Mouse (Mus musculus) kidney, postnatal 36 days (tissue): ENCODE results near the gene Akr1b10.
"Not testable (repeated sequence)": the region's sequence is repeated elsewhere in the genome, so short reads cannot be mapped to it uniquely, and the experiment has no call there.

ENCODE experiments used
- DNase-seq, 2 experiments: peaks; one replicate each; pipeline ENCODE4 v3.0.0; 2021 to 2022; ENCODE audit warnings: mixed read lengths in 2 of 2

Gene Akr1b10

DNA sequence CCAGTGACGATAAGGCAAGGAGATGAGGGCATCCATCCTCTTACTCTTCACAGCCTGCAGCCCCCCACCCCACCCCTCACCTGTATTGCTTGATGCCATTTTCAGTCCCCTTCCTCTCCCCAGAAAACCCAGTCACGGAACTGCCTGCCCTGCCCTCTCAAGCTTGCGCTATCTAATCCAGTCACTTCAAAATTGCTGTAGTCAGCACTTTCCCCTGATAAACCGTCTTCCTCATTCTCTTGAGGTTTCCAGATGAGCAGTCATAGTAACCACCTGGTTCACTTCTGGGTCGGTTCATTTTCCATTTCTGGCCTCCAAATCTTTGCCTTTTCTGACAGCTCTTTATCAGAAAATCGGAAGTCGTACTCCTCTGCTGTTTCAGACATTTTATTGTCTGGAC lies 10.2 kb upstream of the Akr1b10 start:
- no peak for DNase-seq

DNA sequence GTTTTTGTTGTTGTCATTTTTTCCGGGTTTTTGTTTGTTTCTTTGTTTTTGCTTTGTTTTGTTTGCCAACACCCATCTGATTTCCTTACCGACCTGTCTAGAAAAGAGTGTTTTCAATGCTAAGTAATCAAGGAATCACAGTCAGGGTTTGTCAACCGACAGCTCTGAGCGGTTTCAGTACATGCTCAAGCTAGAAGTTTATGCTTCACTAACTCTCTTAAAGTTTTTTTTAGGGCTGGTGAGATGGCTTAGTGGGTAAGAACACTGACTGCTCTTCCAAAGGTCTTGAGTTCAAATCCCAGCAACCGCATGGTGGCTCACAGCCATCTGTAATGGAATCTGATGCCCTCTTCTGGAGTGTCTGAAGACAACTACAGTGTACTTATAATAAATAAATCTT lies 8.1 kb upstream of the Akr1b10 start:
- DNase-seq = not testable (repeated sequence)

DNA sequence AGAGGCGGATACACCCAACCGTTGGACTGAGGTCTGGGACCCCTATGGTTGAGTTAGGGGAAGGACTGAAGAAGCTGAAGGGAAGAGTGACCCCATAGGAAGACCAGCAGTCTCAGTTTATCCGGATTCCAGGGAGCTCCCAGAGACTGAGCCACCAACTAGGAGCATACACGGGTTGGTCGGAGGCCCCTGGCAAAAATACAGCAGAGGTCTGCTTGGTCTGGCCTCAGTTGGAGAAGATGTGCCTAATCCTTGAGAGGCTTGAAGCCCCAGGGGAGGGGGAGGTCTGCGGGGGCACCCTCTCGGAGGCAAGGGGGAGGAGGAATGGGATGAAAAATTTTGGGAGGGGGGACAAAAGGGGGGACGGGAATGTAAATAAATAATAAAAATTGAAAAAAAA lies 617 bp upstream of the Akr1b10 start:
- no peak for DNase-seq

GRCm38 (mm10) chr6:34384701-34385370 lies 818 bp downstream of the Akr1b10 start:
- peak; percentile 75 to 88 for DNase-seq

- DNase-seq = no peak
Measured at GRCm38 (mm10) chr6:34388420-34389156, 4.6 kb downstream of the Akr1b10 start.

DNA sequence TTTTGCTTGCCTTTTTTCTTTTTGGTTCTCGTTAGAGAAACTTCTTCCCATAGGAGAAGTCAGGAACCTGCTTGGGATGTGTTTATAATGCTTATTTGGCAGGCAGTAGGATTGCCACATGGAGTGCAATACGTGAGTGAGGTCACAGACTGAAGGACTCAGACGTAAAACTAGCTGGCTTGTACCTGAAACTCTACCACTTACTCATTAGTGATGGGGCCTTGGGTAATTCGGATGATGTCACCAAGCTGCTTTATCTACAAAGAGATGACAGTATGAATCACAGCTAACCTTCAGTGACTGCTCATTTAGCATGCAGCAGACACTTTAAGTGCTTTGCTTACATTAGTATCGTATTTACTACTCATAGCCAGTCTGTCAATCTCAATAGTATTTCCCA lies 11.9 kb downstream of the Akr1b10 start:
- no peak for DNase-seq

DNA sequence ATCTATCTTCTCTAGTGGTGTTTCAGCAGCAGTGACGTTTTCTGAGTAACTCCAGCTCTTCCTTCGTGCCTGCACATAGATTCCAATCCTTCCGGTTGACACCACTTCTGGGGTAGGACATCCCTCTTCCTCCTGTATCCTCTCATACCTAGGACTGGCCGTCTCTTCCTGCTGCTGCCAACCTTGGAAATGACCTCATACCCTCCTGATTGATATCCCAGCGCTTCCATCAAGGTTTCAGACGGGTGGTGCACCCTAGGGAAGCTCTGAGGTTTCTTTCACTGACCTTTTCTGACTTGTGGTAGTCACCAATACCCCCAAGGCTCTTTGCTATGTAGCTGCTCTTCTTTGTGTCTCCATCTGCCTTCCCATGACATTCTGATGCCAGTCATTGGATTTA lies 14.4 kb downstream of the Akr1b10 start:
- DNase-seq = no peak

DNA sequence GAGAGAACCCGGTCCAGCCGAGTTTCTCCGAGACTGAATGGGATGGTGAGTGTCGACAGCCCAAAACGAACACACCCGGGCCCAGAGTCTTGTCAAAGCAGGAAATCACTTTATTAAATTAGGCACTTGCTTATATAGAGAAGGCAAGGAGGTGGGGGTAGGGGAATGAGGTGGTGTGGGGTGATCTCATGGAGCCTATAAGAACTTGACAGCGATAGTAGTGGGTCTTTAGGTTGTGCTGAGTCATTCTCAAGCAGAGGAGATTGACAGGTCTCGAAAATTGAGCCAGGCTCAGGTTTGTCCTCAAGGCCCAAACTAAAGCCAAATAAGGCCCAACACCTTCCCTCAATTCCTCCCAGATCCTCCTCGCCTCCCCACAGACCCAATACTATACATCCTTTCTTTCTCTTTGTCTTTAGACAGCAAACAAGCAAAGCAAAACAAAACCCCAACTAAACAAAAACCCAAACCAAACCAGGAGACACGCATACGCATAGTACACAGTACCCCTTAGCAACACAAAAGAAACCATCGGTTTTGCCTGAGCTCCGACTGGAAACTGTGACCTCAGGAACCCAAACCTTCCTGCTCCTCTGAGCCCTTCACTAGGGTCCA lies 15.7 kb downstream of the Akr1b10 start:
- no peak for DNase-seq

DNA sequence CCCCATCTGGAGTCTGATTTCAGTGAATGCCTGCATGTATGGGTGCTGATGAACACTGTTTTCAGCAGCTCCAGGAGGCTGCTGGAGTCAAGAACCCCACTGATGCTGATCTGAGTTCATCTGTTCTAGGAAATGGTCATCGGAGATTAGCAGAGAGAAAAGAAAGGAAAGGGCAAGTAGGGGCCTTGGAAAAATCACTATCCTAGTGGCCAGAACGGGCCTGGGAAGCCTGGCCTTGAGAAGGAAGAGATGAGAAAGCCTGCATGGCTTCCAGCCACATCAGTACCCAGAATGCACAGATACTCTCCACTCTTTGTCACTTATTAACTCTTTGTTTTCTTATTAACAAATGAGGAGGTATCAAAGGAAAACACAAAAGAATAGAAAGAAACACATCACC lies 16.7 kb downstream of the Akr1b10 start:
- DNase-seq = peak in 1 of 2 experiments; percentile 7

DNA sequence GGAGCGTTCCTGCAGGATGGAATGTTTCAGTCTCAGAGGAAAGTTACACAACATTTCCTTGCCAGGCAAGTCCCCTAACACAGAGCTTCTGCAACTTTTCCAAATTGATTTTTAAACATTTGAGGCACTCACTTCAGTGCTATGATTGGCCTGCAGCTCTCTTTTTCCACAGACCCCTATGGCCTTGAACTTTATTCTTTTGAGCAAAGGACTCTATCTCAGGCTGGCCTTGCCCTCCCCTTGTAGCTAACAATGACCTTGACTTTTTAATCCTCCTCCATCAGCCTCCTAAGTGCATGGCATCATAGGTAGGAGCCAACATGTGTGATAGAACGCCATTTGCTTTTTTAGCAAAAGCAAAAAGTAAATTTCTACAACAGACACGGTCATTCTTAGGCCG lies 22.7 kb downstream of the Akr1b10 start:
- no peak for DNase-seq

GRCm38 (mm10) chr6:34407403-34407802 lies 23.4 kb downstream of the Akr1b10 start:
- no peak for DNase-seq

DNA sequence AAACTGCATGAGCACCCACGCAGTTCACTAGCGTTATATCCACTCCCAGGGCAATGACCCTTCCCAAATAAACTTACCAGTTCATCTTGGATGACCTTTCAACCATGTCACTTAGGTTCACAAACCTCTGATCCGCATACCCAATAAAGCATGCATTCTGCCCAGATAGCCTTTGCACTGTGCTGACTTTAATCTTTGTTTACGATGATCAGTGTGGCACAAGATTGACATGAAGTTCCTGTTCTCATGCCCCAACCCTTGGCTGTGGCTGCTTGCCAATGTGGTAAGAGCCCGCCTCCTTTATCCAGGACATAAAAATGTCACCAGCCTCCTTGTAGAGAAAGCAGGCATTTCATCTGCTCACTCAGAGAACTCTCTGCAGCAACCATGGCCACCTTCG lies 28.0 kb downstream of the Akr1b10 start, which contains the start of gene Akr1b7:
TSS of gene Akr1b7 (plus strand) at position 312 of the 400 bp plus-strand sequence.
- DNase-seq = peak; percentile 16 to 47

GRCm38 (mm10) chr6:34412688-34413087 lies 28.7 kb downstream of the Akr1b10 start:
- DNase-seq = no peak

- not testable (repeated sequence) for DNase-seq
Measured at GRCm38 (mm10) chr6:34413386-34413785, 29.4 kb downstream of the Akr1b10 start.

- no peak for DNase-seq
Measured at GRCm38 (mm10) chr6:34416521-34416920, 32.5 kb downstream of the Akr1b10 start.

DNA sequence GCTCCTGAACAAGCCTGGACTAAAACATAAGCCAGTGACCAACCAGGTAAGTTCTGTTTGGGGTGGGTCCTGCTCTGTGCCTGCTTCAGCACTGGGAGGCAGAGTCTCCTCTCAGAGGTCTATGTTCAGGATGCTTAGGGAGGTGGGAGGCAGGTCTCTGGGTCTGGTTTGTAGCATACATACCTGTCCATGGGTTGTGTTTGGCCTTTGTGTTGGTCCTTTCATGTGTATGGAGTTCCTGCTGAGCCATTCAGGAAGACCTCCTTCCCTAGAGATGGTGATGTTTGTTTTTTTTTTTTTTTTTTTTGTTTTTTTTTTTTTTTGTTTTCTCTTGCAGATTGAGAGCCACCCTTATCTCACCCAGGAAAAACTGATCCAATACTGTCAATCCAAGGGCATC lies 35.1 kb downstream of the Akr1b10 start:
- no peak for DNase-seq

- no peak for DNase-seq
Measured at GRCm38 (mm10) chr6:34439006-34439405, 55.0 kb downstream of the Akr1b10 start.

DNA sequence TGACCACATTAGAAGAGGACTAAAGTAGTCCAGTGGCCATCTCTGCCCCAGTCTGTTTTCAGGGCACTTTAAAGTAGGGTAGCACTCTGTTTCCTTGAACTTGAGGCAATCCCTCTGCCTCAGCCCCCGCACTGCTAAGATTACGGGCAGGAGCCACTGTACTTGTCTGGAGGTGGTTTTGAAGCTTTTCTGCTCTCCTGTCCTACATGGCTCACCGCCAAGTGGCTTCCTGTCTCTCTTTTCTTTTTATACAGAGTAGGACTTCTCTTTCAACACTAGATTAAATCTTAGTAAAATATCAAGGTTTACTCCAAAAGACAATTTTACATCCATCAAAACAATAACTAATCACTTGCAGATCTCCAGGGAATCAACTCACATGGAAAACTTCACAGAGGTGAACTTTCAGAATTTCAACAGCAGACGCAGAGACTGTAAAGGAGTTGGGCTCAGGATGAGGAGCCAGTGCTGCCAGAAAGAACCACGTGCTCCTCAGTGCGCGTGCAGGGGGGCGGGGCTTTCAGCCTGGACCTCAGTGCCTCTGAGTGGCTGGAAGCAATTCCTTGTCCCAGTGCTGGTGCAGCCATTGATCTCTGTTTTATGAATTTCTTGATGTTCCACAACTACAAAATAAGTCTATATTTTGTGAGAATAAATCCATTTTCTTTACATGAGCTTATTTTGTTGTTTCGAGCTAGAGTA lies 57.7 kb downstream of the Akr1b10 start:
- peak in 1 of 2 experiments; percentile 8 for DNase-seq

DNA sequence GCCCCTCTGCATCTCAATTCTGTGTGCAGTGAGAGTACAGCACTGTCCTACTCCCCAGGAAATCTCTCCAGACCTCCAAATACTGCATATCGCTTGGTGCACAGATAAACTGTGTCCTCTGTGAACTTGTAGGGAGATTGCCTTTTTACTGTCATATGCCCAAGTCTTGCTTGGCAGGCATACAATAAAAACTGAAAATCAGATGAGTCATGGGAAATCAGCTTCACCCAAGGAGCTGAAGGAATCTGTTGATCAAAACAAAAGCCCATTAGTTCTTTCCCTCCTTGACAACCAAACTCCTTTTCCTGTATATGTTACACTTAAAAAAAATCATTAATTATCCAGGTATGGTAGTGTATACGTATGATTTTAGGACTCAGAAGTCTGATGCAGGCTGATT lies 59.8 kb downstream of the Akr1b10 start:
- peak; percentile 2 to 22 for DNase-seq
